Comparison of ENCODE assay signal across 20 mouse cellular contexts in genomic region chr19:32552106-32552505, GRCm38 (mm10). TPM values are rescaled to one million over a fixed set of nuclear protein-coding genes. Genes with fewer than 3 reads are reported as not detected.
DNase-seq lines count a peak whose midpoint lies in the region; ATAC-seq lines count a peak whose summit lies in the region.
"Had no signal": no experiment of that assay in that cellular context is flagged by ENCODE, and none has a peak within 500 bp of the region (broad histone marks: within the 10 kb centered on the region; RNA-seq: fewer than 3 reads in every experiment).

No protein-coding gene starts in this region.

- no peak overlapping the region for H3K27ac ChIP-seq in kidney, embryonic 15.5 days
- H3K27ac ChIP-seq in heart, embryonic 12.5 days (ENCODE audit: poor library complexity, severe bottlenecking), result peak overlapping the region; percentile 35; the same call in 1 of the 2 replicates
- H3K27ac ChIP-seq: embryonic facial prominence, embryonic 12.5 days; limb, embryonic 12.5 days; midbrain, embryonic 15.5 days; neural tube, embryonic 15.5 days had no signal

- H3K4me1 ChIP-seq in kidney, embryonic 15.5 days, result no peaks in the 10 kb centered on the region
- no peaks in the 10 kb centered on the region for H3K4me1 ChIP-seq in heart, embryonic 12.5 days (replicated peaks)
- H3K4me1 ChIP-seq: midbrain, embryonic 15.5 days; neural tube, embryonic 15.5 days had no signal

- no peaks in the 10 kb centered on the region for H3K9me3 ChIP-seq in kidney, embryonic 15.5 days (replicated peaks)
- H3K9me3 ChIP-seq in heart, embryonic 12.5 days (replicated peaks), result no peaks in the 10 kb centered on the region
- H3K9me3 ChIP-seq: embryonic facial prominence, embryonic 12.5 days; limb, embryonic 12.5 days; midbrain, embryonic 15.5 days; neural tube, embryonic 15.5 days had no signal

- no peak overlapping the region for H3K4me2 ChIP-seq in kidney, embryonic 15.5 days
- no peak overlapping the region for H3K4me2 ChIP-seq in heart, embryonic 12.5 days
- H3K4me2 ChIP-seq: embryonic facial prominence, embryonic 12.5 days; limb, embryonic 12.5 days; midbrain, embryonic 15.5 days; neural tube, embryonic 15.5 days had no signal

- H3K4me3 ChIP-seq in kidney, embryonic 15.5 days (replicated peaks), result no peak overlapping the region
- H3K4me3 ChIP-seq in heart, embryonic 12.5 days, result no peak overlapping the region
- H3K4me3 ChIP-seq: embryonic facial prominence, embryonic 12.5 days; limb, embryonic 12.5 days; midbrain, embryonic 15.5 days; neural tube, embryonic 15.5 days had no signal

- peak; percentile 14 for DNase-seq in kidney, adult 18-20 months
- DNase-seq in lung, postnatal 36 days, result peak; percentile 3
- no peak for DNase-seq in lung, postnatal 25 days (ENCODE audit: low spot score)
- no peak for DNase-seq in urinary bladder, postnatal 4 days (ENCODE audit: low spot score in 2 of 2)
- no peak for DNase-seq in testis, postnatal 10 days (ENCODE audit: low spot score)
- DNase-seq: adrenal gland, postnatal 14 days; cerebellum, adult 11 months; cerebellum, postnatal 10 days; lung, adult 18-20 months; lung, postnatal 14 days; spleen, adult 18-20 months; thymus, adult 2 months had no signal

- WGBS in kidney, embryonic 15.5 days, result 73% methylated on average over 1 of the region's 1 CpGs
- WGBS in heart, embryonic 12.5 days, result 55% methylated on average over 1 of the region's 1 CpGs

- H3K36me3 ChIP-seq in kidney, embryonic 15.5 days, result no peaks in the 10 kb centered on the region
- no peaks in the 10 kb centered on the region for H3K36me3 ChIP-seq in heart, embryonic 12.5 days
- H3K36me3 ChIP-seq: embryonic facial prominence, embryonic 12.5 days; limb, embryonic 12.5 days; midbrain, embryonic 15.5 days; neural tube, embryonic 15.5 days had no signal

- no peak for ATAC-seq in kidney, embryonic 15.5 days (replicated peaks; ENCODE audit: low FRiP score)
- no peak for ATAC-seq in heart, embryonic 12.5 days (ENCODE audit: insufficient number of reproducible peaks, low FRiP score)
- ATAC-seq: forebrain, embryonic 16.5 days; hindbrain, embryonic 16.5 days; midbrain, embryonic 15.5 days had no signal

- no peak overlapping the region for H3K9ac ChIP-seq in kidney, embryonic 15.5 days
- no peak overlapping the region for H3K9ac ChIP-seq in heart, embryonic 12.5 days
- H3K9ac ChIP-seq: embryonic facial prominence, embryonic 12.5 days; limb, embryonic 12.5 days; midbrain, embryonic 15.5 days; neural tube, embryonic 15.5 days had no signal

- no peaks in the 10 kb centered on the region for H3K27me3 ChIP-seq in kidney, embryonic 15.5 days
- no peaks in the 10 kb centered on the region for H3K27me3 ChIP-seq in heart, embryonic 12.5 days (replicated peaks)
- H3K27me3 ChIP-seq: embryonic facial prominence, embryonic 12.5 days; limb, embryonic 12.5 days; midbrain, embryonic 15.5 days; neural tube, embryonic 15.5 days had no signal

RNA-seq across cellular contexts. Expression of gene Papss2, which starts 43.5 kb away (rescaled TPM):
- 17.2 and 17.6 TPM in 2 replicates for polyA plus RNA-seq in kidney, embryonic 15.5 days (2015; fragmentation: Nextera tagmentation; extraction: Ambion mirVana)
- polyA plus RNA-seq in heart, embryonic 12.5 days (2016; fragmentation: Nextera tagmentation; extraction: Ambion mirVana), result 27.1 and 27.5 TPM in 2 replicates

Comparison
In these comparisons a context has a peak if more than half of its experiments do, and no peak if none do; other contexts are left out.
1. DNase-seq: peak in kidney, adult 18-20 months (single experiment) and lung, postnatal 36 days (single experiment); none in lung, postnatal 25 days (single experiment), urinary bladder, postnatal 4 days (0 of 2) and testis, postnatal 10 days (single experiment).